Mouse (Mus musculus) CH12.LX (cell line): Measurements from ENCODE around the gene Abhd4. TPM values are rescaled to one million over a fixed set of nuclear protein-coding genes. Genes with fewer than 3 reads are reported as not detected.

Experiments used
- DNase-seq: peaks from one replicate; pipeline ENCODE4 v3.0.0-alpha.2; 2013; ENCODE audit errors: extremely low read depth
- H3K27ac ChIP-seq: 2 replicates; pipeline ENCODE4 v1.5.1; 2012; ENCODE audit warnings: low read depth, mild to moderate bottlenecking, control low read depth, moderate library complexity; ENCODE audit not compliant: insufficient read depth
- H3K27me3 ChIP-seq: replicated peaks from 2 replicates; pipeline ENCODE3; 2012; ENCODE audit warnings: inconsistent platforms
- H3K36me3 ChIP-seq, 2 experiments: replicated peaks in 1 of 2; 2 replicates each; pipeline versions ENCODE3 to v1.6.1; 2012; ENCODE audit warnings: inconsistent platforms in 1 of 2, low read length in 1 of 2, mild to moderate bottlenecking in 1 of 2, mixed read lengths in 1 of 2, moderate library complexity in 1 of 2; ENCODE audit not compliant: control insufficient read depth in 1 of 2, insufficient read depth in 1 of 2
- H3K4me1 ChIP-seq, 2 experiments: 2 replicates each; pipeline ENCODE4 v1.6.1; 2012; ENCODE audit warnings: inconsistent platforms in 1 of 2, moderate library complexity in 1 of 2; ENCODE audit not compliant: insufficient read depth in 2 of 2, control insufficient read depth in 1 of 2
- H3K4me2 ChIP-seq: 2 replicates; pipeline ENCODE4 v1.6.1; 2012; ENCODE audit warnings: low read depth, mild to moderate bottlenecking, control low read depth; ENCODE audit not compliant: poor library complexity, insufficient read depth, severe bottlenecking
- H3K4me3 ChIP-seq, 3 experiments: fragments of 150-350 bp in 1 of 3; sonication (generic) in 1 of 3; replicated peaks in 1 of 3; 2 replicates each; pipeline versions ENCODE3 to v1.5.1; 2011 to 2012; ENCODE audit warnings: low read depth in 2 of 3, low read length in 2 of 3, mild to moderate bottlenecking in 2 of 3, moderate library complexity in 2 of 3, control low read depth in 1 of 3, improper control_type of control experiment in 1 of 3, inconsistent platforms in 1 of 3, mixed read lengths in 1 of 3; ENCODE audit not compliant: poor library complexity in 1 of 3
- H3K79me2 ChIP-seq: replicated peaks from 2 replicates; pipeline ENCODE4 v1.6.1; 2012; ENCODE audit warnings: mild to moderate bottlenecking, moderate library complexity; ENCODE audit not compliant: control insufficient read depth, poor library complexity, insufficient read depth, severe bottlenecking; ENCODE audit errors: extremely low read depth
- H3K9ac ChIP-seq: 2 replicates; pipeline ENCODE4 v1.6.1; 2012; ENCODE audit warnings: low read depth, mild to moderate bottlenecking, control low read depth, moderate library complexity; ENCODE audit not compliant: insufficient read depth
- H3K9me3 ChIP-seq: replicated peaks from 2 replicates; pipeline ENCODE3; 2012; ENCODE audit warnings: low read length, inconsistent platforms, mixed read lengths
- CHD1 ChIP-seq: IDR thresholded peaks from 2 replicates; pipeline ENCODE4 v1.6.1; 2012; ENCODE audit warnings: low read depth, low read length, improper control_type of control experiment, inconsistent platforms
- CTCF ChIP-seq, 2 experiments: IDR thresholded peaks in 1 of 2; conservative IDR thresholded peaks in 1 of 2; 2 replicates each; pipeline ENCODE4 v1.5.1; 2011 to 2012; ENCODE audit warnings: low read depth in 2 of 2, low read length in 2 of 2, improper control_type of control experiment in 1 of 2, inconsistent platforms in 1 of 2, mild to moderate bottlenecking in 1 of 2, moderate library complexity in 1 of 2
- E2F4 ChIP-seq: IDR thresholded peaks from 2 replicates; pipeline ENCODE4 v1.6.1; 2011; ENCODE audit warnings: low read depth, low read length, improper control_type of control experiment; ENCODE audit not compliant: insufficient replicate concordance
- EP300 ChIP-seq: IDR thresholded peaks from 2 replicates; pipeline ENCODE4 v1.6.1; 2011; ENCODE audit warnings: low read length, improper control_type of control experiment
- IRF4 ChIP-seq: IDR thresholded peaks from 2 replicates; pipeline ENCODE4 v1.6.1; 2014; ENCODE audit warnings: low read depth, mild to moderate bottlenecking, inconsistent platforms, low read length, improper control_type of control experiment
- JUN ChIP-seq: IDR thresholded peaks from 2 replicates; pipeline ENCODE4 v1.6.1; 2011; ENCODE audit warnings: low read depth, mild to moderate bottlenecking, low read length, improper control_type of control experiment, moderate library complexity; ENCODE audit not compliant: insufficient read depth
- MAX ChIP-seq: IDR thresholded peaks from 2 replicates; pipeline ENCODE4 v1.6.1; 2011; ENCODE audit warnings: low read length, improper control_type of control experiment
- MAZ ChIP-seq: IDR thresholded peaks from 2 replicates; pipeline ENCODE4 v1.6.1; 2012; ENCODE audit warnings: low read depth, mild to moderate bottlenecking, inconsistent platforms, low read length, improper control_type of control experiment, moderate library complexity
- MEF2A ChIP-seq: IDR thresholded peaks from 2 replicates; pipeline ENCODE4 v1.6.1; 2014; ENCODE audit warnings: low read depth, mild to moderate bottlenecking, inconsistent platforms, low read length, improper control_type of control experiment, borderline replicate concordance
- MXI1 ChIP-seq: IDR thresholded peaks from 2 replicates; pipeline ENCODE4 v1.6.1; 2011; ENCODE audit warnings: mild to moderate bottlenecking, low read depth, low read length, improper control_type of control experiment
- MYC ChIP-seq: IDR thresholded peaks from 2 replicates; pipeline ENCODE4 v1.6.1; 2011; ENCODE audit warnings: low read depth, mild to moderate bottlenecking, improper control_type of control experiment, low read length
- NRF1 ChIP-seq: IDR thresholded peaks from 2 replicates; pipeline ENCODE4 v1.6.1; 2014; ENCODE audit warnings: low read depth, mild to moderate bottlenecking, inconsistent platforms, low read length, improper control_type of control experiment, moderate library complexity
- PAX5 ChIP-seq: IDR thresholded peaks from 2 replicates; pipeline ENCODE4 v1.6.1; 2012; ENCODE audit warnings: low read length, inconsistent platforms, mixed read lengths
- POLR2A ChIP-seq: IDR thresholded peaks from 2 replicates; pipeline ENCODE4 v1.6.1; 2011; ENCODE audit warnings: low read depth, mild to moderate bottlenecking, improper control_type of control experiment, low read length
- POLR2AphosphoS2 ChIP-seq: IDR thresholded peaks from 2 replicates; pipeline ENCODE4 v1.6.1; 2011; ENCODE audit warnings: low read depth, low read length, improper control_type of control experiment
- RAD21 ChIP-seq: IDR thresholded peaks from 2 replicates; pipeline ENCODE4 v1.6.1; 2011; ENCODE audit warnings: low read depth, mild to moderate bottlenecking, low read length, improper control_type of control experiment, moderate library complexity
- RCOR1 ChIP-seq: conservative IDR thresholded peaks from 2 replicates; pipeline ENCODE4 v1.6.1; 2012; ENCODE audit warnings: low read depth, mild to moderate bottlenecking, inconsistent platforms, low read length, improper control_type of control experiment
- SMC3 ChIP-seq: IDR thresholded peaks from 2 replicates; pipeline ENCODE4 v1.6.1; 2011; ENCODE audit warnings: low read depth, low read length, improper control_type of control experiment
- USF1 ChIP-seq: IDR thresholded peaks from 2 replicates; pipeline ENCODE4 v1.6.1; 2014; ENCODE audit warnings: low read depth, mild to moderate bottlenecking, inconsistent platforms, low read length, improper control_type of control experiment
- ZKSCAN1 ChIP-seq: IDR thresholded peaks from 2 replicates; pipeline ENCODE4 v1.6.1; 2012; ENCODE audit warnings: low read depth, inconsistent platforms, low read length, improper control_type of control experiment, borderline replicate concordance
- ZMIZ1 ChIP-seq: IDR thresholded peaks from 2 replicates; pipeline ENCODE4 v1.6.1; 2012; ENCODE audit warnings: low read depth, mild to moderate bottlenecking, inconsistent platforms, low read length, improper control_type of control experiment
- dilution Hi-C: fragments of 300-500 bp; cut with MboI; formaldehyde crosslinking; loops from 2 replicates; pipeline ENCODE4 v1.14.3; 2020; ENCODE audit warnings: low sequenced_read_pairs; ENCODE audit not compliant: extremely low pct_unique_long_range_greater_than_20kb, extremely low pct_ligation_motif_present
- in situ Hi-C: fragments of 300-500 bp; cut with MboI; formaldehyde crosslinking; loops from 3 replicates; pipeline ENCODE4 v1.14.3; 2019; ENCODE audit warnings: low sequenced_read_pairs, low pct_ligation_motif_present, low pct_unique_long_range_greater_than_20kb, mixed read lengths
- polyA plus RNA-seq: library from polyadenylated mRNA; unstranded; fragments of >175 nt; gene quantifications from 2 replicates; pipeline ENCODE4 v1.2.1, GENCODE M21; 2012; ENCODE audit warnings: low read depth; ENCODE audit not compliant: insufficient read length
- total RNA-seq, 2 experiments: library from RNA; depleted of rRNA; stranded (reverse); fragments of 300-350 nt in 1 of 2; fragments of >200 nt in 1 of 2; gene quantifications; 2 replicates each; pipeline ENCODE4 v1.2.3; 2012 to 2014

The Abhd4 gene
- total and polyA plus RNA-seq, 3 experiments = 15.9 to 23.0 (median 19.8) TPM

DNA sequence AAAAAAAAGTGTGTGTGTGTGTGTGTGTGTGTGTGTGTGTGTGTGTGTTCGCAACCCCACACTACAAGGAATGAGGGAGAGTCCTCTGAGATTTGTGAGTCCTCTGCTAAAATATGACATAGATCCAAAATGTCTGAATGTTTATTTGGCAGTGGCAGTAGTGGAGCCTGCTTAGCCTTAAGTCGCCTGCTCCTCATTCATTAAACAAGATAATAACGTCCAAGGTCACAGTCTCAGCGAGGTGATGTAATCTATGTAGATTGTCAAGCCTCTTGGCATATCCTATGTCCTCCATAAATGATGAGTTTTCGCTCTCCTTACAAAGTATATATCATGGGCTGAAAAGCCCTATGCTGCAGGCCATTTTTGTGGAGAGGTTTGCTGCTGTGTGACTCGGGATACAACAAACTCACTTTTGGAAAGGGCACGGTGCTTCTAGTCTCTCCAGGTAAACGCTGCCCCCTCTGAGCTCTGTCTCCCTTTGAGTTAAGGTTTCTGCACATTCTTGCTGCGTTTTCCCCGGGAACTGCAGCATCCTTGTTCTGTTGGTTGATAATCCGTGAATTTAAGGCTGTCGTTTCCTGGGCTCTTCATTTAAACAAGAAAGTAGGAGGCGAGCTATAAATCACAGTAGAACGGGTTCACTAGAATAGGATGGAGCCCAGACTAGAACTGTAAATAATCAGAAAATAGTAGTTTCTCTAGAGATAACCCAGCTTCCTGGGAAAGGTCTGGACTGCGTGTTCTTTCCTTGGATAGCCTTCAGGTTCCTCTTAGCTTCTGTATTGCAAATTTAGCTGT lies 47.0 kb upstream of the Abhd4 start:
- no peaks in the 10 kb centered on the region for H3K9me3 ChIP-seq
- no peaks in the 10 kb centered on the region for H3K27me3 ChIP-seq
- H3K4me1 ChIP-seq = peaks cover 2 to 4% of the 10 kb centered on the region in 2 experiments; a peak in 2 of 4 replicates
- H3K4me3 ChIP-seq = no peak overlapping the region
- TF ChIP-seq IRF4 = no peak
- no peak for TF ChIP-seq NRF1
- TF ChIP-seq, all 38 proteins: peak for 0
- H3K4me2 ChIP-seq = no peak overlapping the region
- DNase-seq = no peak
- dilution Hi-C loops = no loop called here
- in situ Hi-C loops = no loop called here
- H3K79me2 ChIP-seq = no peaks in the 10 kb centered on the region
- H3K27ac ChIP-seq = no peak overlapping the region
- no peaks in the 10 kb centered on the region for H3K36me3 ChIP-seq
- H3K9ac ChIP-seq = no peak overlapping the region

DNA sequence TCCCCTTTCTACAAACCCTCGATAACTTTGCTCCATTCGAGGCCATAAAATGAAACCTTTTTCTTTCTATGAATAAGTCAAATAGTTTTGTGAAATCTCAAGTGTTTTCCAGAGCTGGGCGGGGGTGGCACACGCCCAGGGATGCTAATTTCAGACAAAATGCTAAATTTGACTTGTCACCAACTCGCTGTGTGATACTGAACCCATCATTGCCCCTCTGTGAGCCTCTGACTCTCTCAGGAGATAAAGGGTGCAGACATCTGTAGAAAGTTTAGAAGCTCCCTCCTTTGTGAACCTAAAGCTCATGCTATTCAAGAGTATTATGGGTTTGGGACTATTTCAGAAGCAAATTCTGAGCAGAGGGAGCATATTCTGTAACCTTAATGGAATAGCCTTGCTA lies 46.1 kb upstream of the Abhd4 start:
- dilution Hi-C loops = no loop called here
- Histone ChIP-seq H3K4me3 (no peak overlapping the region), H3K79me2 (no peaks in the 10 kb centered on the region), H3K4me2 (no peak overlapping the region), H3K27me3 (no peaks in the 10 kb centered on the region), H3K9me3 (no peaks in the 10 kb centered on the region), H3K36me3 (no peaks in the 10 kb centered on the region), H3K9ac (no peak overlapping the region), H3K27ac (no peak overlapping the region), H3K4me1 (peaks cover 2 to 4% of the 10 kb centered on the region in 2 experiments; a peak in 2 of 4 replicates)
- in situ Hi-C loops = no loop called here
- TF ChIP-seq POLR2A (no peak), USF1 (no peak), MYC (no peak), ZKSCAN1 (no peak), ZMIZ1 (no peak), SMC3 (no peak)
- DNase-seq = no peak

DNA sequence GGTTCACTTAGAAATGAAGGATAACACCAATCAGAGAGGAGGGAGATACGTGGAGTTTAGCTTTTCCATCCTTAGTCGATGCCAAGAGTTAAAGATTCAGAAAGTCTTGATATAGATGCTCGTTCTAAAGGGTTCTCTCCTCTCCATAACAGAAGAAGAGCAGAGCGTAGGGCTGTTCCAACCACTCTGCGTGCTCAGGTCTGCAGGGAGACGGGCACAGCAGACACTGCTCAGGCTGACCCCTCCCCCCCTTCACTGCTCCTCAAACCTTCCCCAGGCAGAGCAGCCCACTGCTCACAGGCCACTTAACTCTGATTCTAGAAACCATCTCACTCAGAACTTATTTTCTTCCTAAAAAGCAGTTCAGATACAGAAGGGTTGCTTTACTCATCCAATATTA lies 45.2 kb upstream of the Abhd4 start:
- no peaks in the 10 kb centered on the region for H3K36me3 ChIP-seq
- H3K4me2 ChIP-seq = no peak overlapping the region
- TF ChIP-seq MEF2A = no peak
- no peak for TF ChIP-seq RAD21
- no peak for TF ChIP-seq MAZ
- no peak for TF ChIP-seq POLR2AphosphoS2
- TF ChIP-seq E2F4 = no peak
- no peak for TF ChIP-seq MXI1
- no peak for TF ChIP-seq NRF1
- TF ChIP-seq JUN = no peak
- no peak for TF ChIP-seq PAX5
- no peak for TF ChIP-seq RCOR1
- TF ChIP-seq CHD1 = no peak
- no peak for TF ChIP-seq CTCF (conservative IDR thresholded peaks at IDR 0.05 in 1 of 2, IDR thresholded peaks at IDR 0.05 in 1 of 2; ENCODE audit: low read depth in 2 of 2, low read length in 2 of 2)
- no peak for TF ChIP-seq POLR2A
- no peak for TF ChIP-seq EP300
- TF ChIP-seq MAX = no peak
- TF ChIP-seq SMC3 = no peak
- H3K4me3 ChIP-seq = no peak overlapping the region
- dilution Hi-C loops = no loop called here
- H3K27me3 ChIP-seq = no peaks in the 10 kb centered on the region
- in situ Hi-C loops = no loop called here
- no peak overlapping the region for H3K9ac ChIP-seq
- peaks cover 2 to 4% of the 10 kb centered on the region in 2 experiments; a peak in 2 of 4 replicates for H3K4me1 ChIP-seq
- no peaks in the 10 kb centered on the region for H3K79me2 ChIP-seq
- no peaks in the 10 kb centered on the region for H3K9me3 ChIP-seq
- no peak overlapping the region for H3K27ac ChIP-seq
- DNase-seq = no peak
